Mouse (Mus musculus) embryonic facial prominence, embryonic 11.5 days (tissue): ENCODE measurements around the gene E130114P18Rik. TPM values are rescaled to one million over a fixed set of nuclear protein-coding genes. Genes with fewer than 3 reads are reported as not detected.

Source experiments
- ATAC-seq: fragments of 200-750 bp; cut with Nextera tagmentation; replicated peaks from 2 replicates; pipeline ENCODE4 v1.8.0; 2017; ENCODE audit warnings: low read depth; ENCODE audit not compliant: insufficient number of reproducible peaks, low FRiP score, low TSS enrichment
- DNase-seq: peaks from one replicate; pipeline ENCODE4 v3.0.0-alpha.2; 2015; ENCODE audit warnings: low spot score
- H3K27ac ChIP-seq: fragments of 300-500 bp; sonication (generic); replicated peaks from 2 replicates; pipeline ENCODE4 v1.5.1; 2014; ENCODE audit warnings: mild to moderate bottlenecking, low read depth, low read length, control low read depth
- H3K27me3 ChIP-seq: fragments of 300-500 bp; sonication (generic); 2 replicates; pipeline ENCODE4 v1.6.1; 2014; ENCODE audit warnings: mild to moderate bottlenecking, low read length, moderate library complexity, mixed read lengths; ENCODE audit not compliant: control insufficient read depth, insufficient read depth
- H3K36me3 ChIP-seq: fragments of 300-500 bp; sonication (generic); replicated peaks from 2 replicates; pipeline ENCODE4 v1.6.1; 2014; ENCODE audit warnings: low read depth, mild to moderate bottlenecking, low read length, moderate library complexity, mixed read lengths; ENCODE audit not compliant: control insufficient read depth, insufficient read depth
- H3K4me1 ChIP-seq: fragments of 300-500 bp; sonication (generic); 2 replicates; pipeline ENCODE4 v1.6.1; 2014; ENCODE audit warnings: low read length, mixed read lengths; ENCODE audit not compliant: control insufficient read depth, insufficient read depth
- H3K4me2 ChIP-seq: fragments of 300-500 bp; sonication (generic); 2 replicates; pipeline ENCODE4 v1.6.1; 2014; ENCODE audit warnings: low read depth, mild to moderate bottlenecking, control low read depth, low read length, moderate library complexity
- H3K4me3 ChIP-seq: fragments of 300-500 bp; sonication (generic); 2 replicates; pipeline ENCODE4 v1.5.1; 2014; ENCODE audit warnings: low read depth, low read length, control low read depth
- H3K9ac ChIP-seq: fragments of 300-500 bp; sonication (generic); replicated peaks from 2 replicates; pipeline ENCODE4 v1.6.1; 2014; ENCODE audit warnings: mild to moderate bottlenecking, control low read depth, low read length
- H3K9me3 ChIP-seq: fragments of 300-500 bp; sonication (generic); replicated peaks from 2 replicates; pipeline ENCODE4 v1.6.1; 2016; ENCODE audit warnings: mild to moderate bottlenecking, low read length, inconsistent platforms, mixed read lengths; ENCODE audit not compliant: control insufficient read depth
- WGBS: fragments of 180-500 bp; shearing (Covaris S2); extraction: QIAGEN DNeasy Blood & Tissue Kit; methylation state at CpG from one replicate; pipeline ENCODE4 v1.1.7; 2014; 5-methylcytosine and 5-hydroxymethylcytosine counted together
- polyA plus RNA-seq: library from polyadenylated mRNA; unstranded; fragments of >200 nt; fragmentation: Nextera tagmentation; extraction: Ambion mirVana; gene quantifications from 2 replicates; pipeline ENCODE4 v1.2.1, GENCODE M21; 2014

Gene E130114P18Rik
- polyA plus RNA-seq, 1 experiment from 2014 or later, result 9.5 TPM

DNA sequence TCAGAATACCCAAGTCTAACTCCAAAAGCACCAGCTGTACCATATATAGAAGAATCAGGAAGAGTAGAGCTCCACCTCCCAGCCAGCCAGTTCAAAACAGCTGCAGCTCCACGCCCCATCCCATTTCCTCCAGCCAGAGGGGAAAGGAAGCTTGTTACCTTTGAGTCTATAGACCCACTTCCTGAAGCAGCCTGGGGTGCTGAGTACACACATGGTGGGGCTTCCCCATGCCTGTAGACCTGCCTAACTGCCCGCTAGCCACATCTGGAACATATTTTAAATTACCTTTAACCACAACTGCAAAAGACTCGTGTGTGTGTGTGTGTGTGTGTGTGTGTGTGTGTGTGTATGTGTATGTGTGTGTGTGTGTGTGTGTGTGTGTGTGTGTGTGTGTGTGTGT is 120.3 kb downstream of the E130114P18Rik start:
- Histone ChIP-seq H3K4me3 (no peak overlapping the region), H3K27me3 (no peaks in the 10 kb centered on the region), H3K4me2 (no peak overlapping the region), H3K4me1 (no peaks in the 10 kb centered on the region), H3K9me3 (no peaks in the 10 kb centered on the region), H3K27ac (no peak overlapping the region; the same call in 1 of the 2 replicates), H3K36me3 (no peaks in the 10 kb centered on the region), H3K9ac (no peak overlapping the region)
- DNase-seq (peak; percentile 78), ATAC-seq (peak; percentile 77)
- 40% methylated on average over 3 of the region's 3 CpGs for WGBS

DNA sequence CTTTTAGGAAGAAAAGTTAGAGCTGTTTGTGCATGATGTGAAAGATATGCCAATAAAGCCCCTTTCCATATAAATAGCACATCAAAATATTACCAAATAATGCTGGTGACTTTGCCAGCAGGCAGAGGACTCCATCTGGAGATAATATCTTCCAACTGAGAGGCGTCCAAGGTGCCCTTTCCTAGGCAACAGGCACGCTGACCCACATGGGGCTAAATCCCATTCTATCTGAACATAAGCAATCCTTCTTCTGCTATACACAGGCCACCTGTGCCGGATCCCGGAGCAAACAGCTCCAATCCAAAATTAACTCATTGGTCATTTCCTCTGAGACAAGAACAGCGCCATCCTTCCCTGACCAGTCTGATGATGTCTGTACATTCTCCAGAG is 128.3 kb downstream of the E130114P18Rik start:
- 63% methylated on average over 5 of the region's 5 CpGs for WGBS

DNA sequence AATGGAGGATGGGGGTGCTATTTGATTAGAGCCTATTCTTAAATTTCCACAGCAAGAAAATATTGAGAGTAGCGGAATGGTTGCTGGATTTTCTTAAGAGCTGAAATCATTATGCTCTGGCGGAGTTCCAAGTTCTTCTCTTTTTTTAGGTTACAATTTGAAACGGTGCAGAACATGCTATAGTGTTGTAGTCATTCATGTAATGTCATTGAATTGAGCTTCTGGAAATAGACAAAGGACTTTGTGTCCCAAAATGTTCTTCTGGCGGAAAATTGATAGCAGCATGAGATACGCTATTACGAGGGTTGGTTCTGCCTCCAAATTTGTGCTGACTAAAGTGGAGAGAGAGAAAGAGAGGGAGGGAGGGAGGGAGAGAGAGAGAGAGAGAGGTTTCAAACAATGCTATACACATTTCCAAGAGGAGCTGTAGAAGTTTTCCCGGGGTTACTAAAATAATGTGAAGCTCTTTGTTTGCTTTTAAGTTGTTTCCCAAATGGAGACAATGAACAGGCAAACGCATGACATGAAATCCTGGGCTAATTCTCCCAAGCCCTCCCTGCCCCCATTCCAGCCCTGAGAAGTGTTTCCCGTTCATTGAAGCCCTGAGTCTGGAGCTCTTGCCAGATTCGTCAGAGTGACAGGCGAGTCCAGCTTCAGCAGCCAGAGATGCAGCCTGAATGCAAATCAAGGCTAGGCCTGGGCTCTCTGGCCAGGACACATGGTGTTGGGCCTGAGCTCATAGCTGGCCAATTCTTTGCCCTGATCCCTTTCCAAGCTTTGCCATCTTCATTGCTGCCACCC is 128.9 kb downstream of the E130114P18Rik start:
- no peaks in the 10 kb centered on the region for H3K4me1 ChIP-seq
- no peaks in the 10 kb centered on the region for H3K9me3 ChIP-seq
- H3K27ac ChIP-seq, result peak overlapping the region; percentile 59; the same call in 1 of the 2 replicates
- DNase-seq (peak; percentile 73), ATAC-seq (peak; percentile 82)
- H3K36me3 ChIP-seq, result no peaks in the 10 kb centered on the region
- H3K9ac ChIP-seq, result no peak overlapping the region
- H3K4me2 ChIP-seq, result no peak overlapping the region
- WGBS, result 19% methylated on average over 11 of the region's 11 CpGs
- H3K4me3 ChIP-seq, result no peak overlapping the region
- H3K27me3 ChIP-seq, result no peaks in the 10 kb centered on the region

More for the DNA sequence above, 128.3 kb downstream of the E130114P18Rik start:
- Histone ChIP-seq H3K27me3 (no peaks in the 10 kb centered on the region), H3K4me1 (no peaks in the 10 kb centered on the region), H3K9ac (no peak overlapping the region), H3K4me2 (no peak overlapping the region), H3K4me3 (no peak overlapping the region), H3K9me3 (no peaks in the 10 kb centered on the region), H3K36me3 (no peaks in the 10 kb centered on the region), H3K27ac (0 out of 2 replicates have a peak overlapping the region, but pooled peaks have one; percentile 4)
- DNase-seq (no peak), ATAC-seq (no peak)

DNA sequence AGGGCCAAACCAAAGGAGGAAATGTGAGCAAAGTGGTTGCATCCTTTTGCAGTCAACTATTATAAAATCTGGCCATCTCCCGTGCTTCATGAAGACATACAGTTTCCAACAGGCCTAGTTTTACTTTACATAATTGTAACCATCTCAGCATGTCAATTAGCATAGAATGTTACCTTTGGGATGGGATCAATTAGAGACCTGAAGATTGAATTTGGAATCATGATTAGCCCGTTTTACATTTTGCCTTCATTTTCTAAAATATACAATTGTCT is 129.5 kb downstream of the E130114P18Rik start:
- no peak overlapping the region for H3K4me2 ChIP-seq
- H3K4me1 ChIP-seq, result no peaks in the 10 kb centered on the region
- no peaks in the 10 kb centered on the region for H3K36me3 ChIP-seq
- DNase-seq, result peak; percentile 72
- no peak for ATAC-seq
- H3K9ac ChIP-seq, result no peak overlapping the region
- WGBS, result 42% methylated on average over 2 of the region's 2 CpGs
- no peaks in the 10 kb centered on the region for H3K27me3 ChIP-seq
- no peaks in the 10 kb centered on the region for H3K9me3 ChIP-seq
- no peak overlapping the region for H3K4me3 ChIP-seq
- H3K27ac ChIP-seq, result 0 out of 2 replicates have a peak overlapping the region, but pooled peaks have one; percentile 21

DNA sequence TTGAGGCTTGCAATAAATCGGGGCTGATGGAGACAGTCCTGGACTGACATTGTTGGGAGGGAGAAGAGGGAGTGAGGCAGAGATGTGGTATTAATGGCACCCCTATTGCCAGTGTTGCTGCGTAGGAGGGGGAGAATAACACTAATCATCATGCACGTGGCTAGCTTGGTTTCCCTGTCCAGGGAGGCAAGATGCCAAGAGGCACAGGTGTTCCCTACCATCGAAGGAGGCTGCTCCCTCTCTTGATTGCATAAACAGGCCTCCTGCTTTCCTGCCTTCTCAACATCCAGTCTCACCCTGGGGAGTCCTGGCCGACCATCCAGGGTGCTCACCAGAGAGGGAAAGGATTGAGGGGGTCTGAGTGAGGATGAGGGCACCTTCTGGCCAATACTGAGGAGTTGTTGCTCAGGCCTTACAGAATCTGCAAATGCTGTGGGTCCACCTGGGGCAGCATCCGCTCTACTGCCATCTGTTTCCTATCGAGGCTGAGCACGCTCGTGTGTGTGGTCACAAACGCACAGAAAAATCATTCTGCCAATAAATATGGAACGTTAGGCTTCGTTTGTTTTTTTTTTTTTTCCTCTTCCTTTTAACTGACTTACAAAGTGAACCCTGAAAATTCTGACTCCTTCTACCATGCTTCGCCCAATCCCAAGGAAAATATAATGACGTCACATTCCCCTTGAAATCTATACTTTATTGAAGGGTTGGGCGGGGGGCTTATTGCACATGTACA is 130.0 kb downstream of the E130114P18Rik start:
- 43% methylated on average over 15 of the region's 15 CpGs for WGBS
- no peak overlapping the region; the same call in 1 of the 2 replicates for H3K4me2 ChIP-seq
- H3K27ac ChIP-seq, result 0 out of 2 replicates have a peak overlapping the region, but pooled peaks have one; percentile 21
- no peaks in the 10 kb centered on the region for H3K36me3 ChIP-seq
- no peaks in the 10 kb centered on the region for H3K9me3 ChIP-seq
- H3K27me3 ChIP-seq, result no peaks in the 10 kb centered on the region
- H3K4me3 ChIP-seq, result no peak overlapping the region
- H3K9ac ChIP-seq, result no peak overlapping the region
- ATAC-seq (no peak), DNase-seq (no peak)
- no peaks in the 10 kb centered on the region for H3K4me1 ChIP-seq

DNA sequence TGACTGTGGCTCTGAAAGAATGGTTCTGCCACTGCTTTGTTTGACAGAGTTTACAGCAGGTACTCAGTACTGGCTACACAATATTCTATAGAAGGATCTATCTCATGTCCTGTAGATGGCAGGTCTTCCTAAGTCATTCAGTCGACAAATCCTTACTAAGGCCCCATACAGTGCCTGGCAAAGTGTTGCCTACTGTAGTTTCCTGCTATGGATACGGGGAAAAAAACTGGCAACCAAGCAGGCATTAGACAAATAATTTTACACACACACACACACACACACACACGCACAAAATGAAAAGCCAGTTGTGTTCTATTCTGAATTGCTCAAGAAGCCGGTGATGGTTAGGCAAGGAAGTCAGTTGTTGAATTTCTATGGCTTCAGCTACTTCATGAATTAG is 130.6 kb downstream of the E130114P18Rik start:
- Histone ChIP-seq H3K4me2 (no peak overlapping the region; the same call in 1 of the 2 replicates), H3K9ac (no peak overlapping the region), H3K4me1 (no peaks in the 10 kb centered on the region), H3K9me3 (no peaks in the 10 kb centered on the region), H3K36me3 (no peaks in the 10 kb centered on the region), H3K4me3 (no peak overlapping the region), H3K27ac (no peak overlapping the region), H3K27me3 (no peaks in the 10 kb centered on the region)
- DNase-seq (no peak), ATAC-seq (no peak)
- WGBS, result 87% methylated on average over 4 of the region's 4 CpGs

DNA sequence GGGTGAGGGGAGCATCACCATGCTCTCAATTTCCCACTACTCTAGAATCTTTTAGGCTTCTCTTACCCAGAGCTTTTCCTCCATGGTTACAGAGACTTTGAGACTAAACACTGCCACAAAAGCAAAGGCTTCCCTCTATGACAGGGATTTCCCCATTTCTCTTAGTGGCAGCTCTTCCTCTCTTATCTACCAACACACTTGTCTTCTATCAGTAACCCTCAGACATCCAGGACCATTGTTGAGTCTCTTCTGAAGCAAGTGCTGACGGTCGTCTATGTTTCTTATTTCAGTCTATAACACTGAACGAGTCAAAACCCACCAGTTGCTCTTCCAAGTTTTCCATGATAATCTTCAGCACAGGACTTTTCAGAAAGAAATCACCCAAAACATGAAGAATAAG is 137.5 kb downstream of the E130114P18Rik start:
- Histone ChIP-seq H3K36me3 (no peaks in the 10 kb centered on the region), H3K9ac (no peak overlapping the region), H3K9me3 (no peaks in the 10 kb centered on the region), H3K4me1 (no peaks in the 10 kb centered on the region), H3K27me3 (no peaks in the 10 kb centered on the region), H3K4me3 (no peak overlapping the region), H3K27ac (no peak overlapping the region), H3K4me2 (no peak overlapping the region)
- 86% methylated on average over 3 of the region's 3 CpGs for WGBS
- ATAC-seq (no peak), DNase-seq (no peak)

DNA sequence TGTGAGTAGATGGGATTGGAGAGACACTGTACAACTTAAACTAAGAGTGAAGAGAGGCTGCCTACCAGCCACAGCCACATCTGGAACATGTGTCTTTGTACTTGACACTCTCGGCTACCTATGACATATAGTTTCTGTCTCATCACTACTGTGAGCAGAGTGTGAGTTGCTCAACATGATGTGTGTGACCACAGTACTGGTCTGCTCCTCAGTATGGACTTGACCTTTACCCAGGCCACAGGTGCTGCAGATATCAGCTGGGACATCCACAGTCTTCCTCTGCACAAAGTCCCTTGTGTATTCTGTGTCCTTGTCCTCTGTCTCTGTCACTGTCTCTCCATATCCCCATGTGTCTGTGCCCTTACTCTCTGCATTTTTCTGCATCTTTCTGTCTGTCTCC is 141.3 kb downstream of the E130114P18Rik start:
- DNase-seq (no peak), ATAC-seq (no peak; the same call in 1 of the 2 replicates)
- no peaks in the 10 kb centered on the region; the same call in 1 of the 2 replicates for H3K4me1 ChIP-seq
- H3K4me2 ChIP-seq, result no peak overlapping the region
- H3K27ac ChIP-seq, result no peak overlapping the region
- H3K9me3 ChIP-seq, result no peaks in the 10 kb centered on the region
- H3K9ac ChIP-seq, result no peak overlapping the region
- WGBS, result 96% methylated on average over 1 of the region's 1 CpGs
- no peak overlapping the region for H3K4me3 ChIP-seq
- H3K27me3 ChIP-seq, result no peaks in the 10 kb centered on the region
- H3K36me3 ChIP-seq, result no peaks in the 10 kb centered on the region
